Mouse (Mus musculus) heart, adult 9 months (tissue): ENCODE measurements at regions not wholly inside any gene's neighbourhood (a gene's known extent, or its start where the extent isn't known, plus 50 kb on each side); places are given as distances from the start of the nearest gene placed in this dataset.
A peak's percentile ranks its signal among the peaks of the same experiment; 100 is the strongest.

ENCODE experiments used
- DNase-seq, 2 experiments: peaks; one replicate each; pipeline ENCODE4 v3.0.0; 2022; ENCODE audit warnings: low spot score in 2 of 2

GRCm38 (mm10) chr2:63920997-63921396 is 176.8 kb downstream of the Fign start:
- DNase-seq = no peak

- no peak for DNase-seq
These were observed 177.8 kb downstream of the Fign start for GRCm38 (mm10) chr2:63920019-63920418.

- no peak for DNase-seq
These were observed 197.2 kb downstream of the Fign start for GRCm38 (mm10) chr2:63900644-63901043.

GRCm38 (mm10) chr2:63878477-63878876 is 219.4 kb downstream of the Fign start:
- no peak for DNase-seq

GRCm38 (mm10) chr2:63877387-63877786 is 220.5 kb downstream of the Fign start:
- no peak for DNase-seq

GRCm38 (mm10) chr2:63876375-63876774 is 221.5 kb downstream of the Fign start:
- no peak for DNase-seq

- DNase-seq = no peak
These were observed 222.7 kb downstream of the Fign start for GRCm38 (mm10) chr2:63875101-63875500.

GRCm38 (mm10) chr2:63866524-63866923 is 231.3 kb downstream of the Fign start:
- no peak for DNase-seq

GRCm38 (mm10) chr2:63861821-63862220 is 236.0 kb downstream of the Fign start:
- DNase-seq = no peak

- DNase-seq = no peak
These were observed 241.3 kb downstream of the Fign start for GRCm38 (mm10) chr2:63856462-63857054.

- DNase-seq = no peak
These were observed 242.4 kb downstream of the Fign start for GRCm38 (mm10) chr2:63855476-63855875.

- no peak for DNase-seq
These were observed 243.5 kb downstream of the Fign start for GRCm38 (mm10) chr2:63854198-63854875.

- no peak for DNase-seq
These were observed 244.6 kb downstream of the Fign start for GRCm38 (mm10) chr2:63853226-63853625.

GRCm38 (mm10) chr2:63852287-63852686 is 245.6 kb downstream of the Fign start:
- no peak for DNase-seq

- DNase-seq = no peak
These were observed 247.8 kb downstream of the Fign start for GRCm38 (mm10) chr2:63850033-63850432.

GRCm38 (mm10) chr2:63849486-63849885 is 248.4 kb downstream of the Fign start:
- no peak for DNase-seq

- DNase-seq = peak; percentile 5 to 37
These were observed 265.7 kb downstream of the Fign start for GRCm38 (mm10) chr2:63832041-63832714.

- no peak for DNase-seq
These were observed 267.4 kb downstream of the Fign start for GRCm38 (mm10) chr2:63830431-63830830.

GRCm38 (mm10) chr2:63828633-63829032 is 269.2 kb downstream of the Fign start:
- no peak for DNase-seq

GRCm38 (mm10) chr2:63819440-63819839 is 278.4 kb downstream of the Fign start:
- DNase-seq = no peak
